Mouse (Mus musculus) cerebellum, adult 2 months (tissue): ENCODE measurements around the gene Etnk1.

ENCODE experiments used
- CTCF ChIP-seq: fragments of 200-500 bp; IDR thresholded peaks from 2 replicates; pipeline ENCODE4 v1.5.1; 2011; ENCODE audit warnings: low read depth, mild to moderate bottlenecking, control low read depth, low read length, moderate library complexity, borderline replicate concordance; ENCODE audit not compliant: insufficient read depth
- POLR2A ChIP-seq: fragments of 200-500 bp; IDR thresholded peaks from 2 replicates; pipeline ENCODE4 v1.6.1; 2011; ENCODE audit warnings: low read length, control low read depth, borderline replicate concordance; ENCODE audit not compliant: insufficient read depth

DNA sequence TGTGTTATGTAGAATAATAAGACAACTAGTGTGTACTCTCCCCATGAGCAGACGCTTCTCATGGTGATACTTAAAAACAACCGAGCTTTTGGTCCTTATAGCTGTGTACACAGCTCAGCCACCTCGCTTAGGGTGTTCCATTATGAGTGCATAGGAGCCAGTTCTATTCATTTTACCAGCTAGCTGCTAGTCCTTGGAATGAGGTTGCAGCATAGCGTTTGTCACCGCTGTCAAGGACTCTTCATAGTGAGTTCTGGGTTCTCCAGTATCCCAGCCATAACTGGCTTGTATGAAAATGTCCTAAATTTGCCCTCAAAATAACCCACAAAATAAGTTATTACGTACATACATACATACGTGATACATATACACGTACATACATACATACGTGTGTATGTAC, 9.1 kb downstream of the Etnk1 start:
- no peak for TF ChIP-seq POLR2A
- TF ChIP-seq CTCF: no peak
